Mouse (Mus musculus) left cerebral cortex, postnatal 10 days (tissue): ENCODE results near the gene Gm4763. TPM values are rescaled to one million over a fixed set of nuclear protein-coding genes. Genes with fewer than 3 reads are reported as not detected.

Source experiments
- DNase-seq, 2 experiments: peaks; one replicate each; pipeline ENCODE4 v3.0.0; 2021 to 2022; ENCODE audit warnings: low spot score in 2 of 2, mixed read lengths in 1 of 2; ENCODE audit errors: extremely low spot score in 1 of 2
- intact Hi-C: fragments of 180-260 bp; cut with DNase I; formaldehyde crosslinking; loops from one replicate; pipeline ENCODE4 v1.15.1; 2025
- total RNA-seq, 2 experiments: library from RNA; stranded (reverse); gene quantifications; 2 replicates each; pipeline ENCODE4 v1.2.3; 2021

Gm4763 gene
- total RNA-seq, 2 experiments from 2014 or later, result not detected

DNA sequence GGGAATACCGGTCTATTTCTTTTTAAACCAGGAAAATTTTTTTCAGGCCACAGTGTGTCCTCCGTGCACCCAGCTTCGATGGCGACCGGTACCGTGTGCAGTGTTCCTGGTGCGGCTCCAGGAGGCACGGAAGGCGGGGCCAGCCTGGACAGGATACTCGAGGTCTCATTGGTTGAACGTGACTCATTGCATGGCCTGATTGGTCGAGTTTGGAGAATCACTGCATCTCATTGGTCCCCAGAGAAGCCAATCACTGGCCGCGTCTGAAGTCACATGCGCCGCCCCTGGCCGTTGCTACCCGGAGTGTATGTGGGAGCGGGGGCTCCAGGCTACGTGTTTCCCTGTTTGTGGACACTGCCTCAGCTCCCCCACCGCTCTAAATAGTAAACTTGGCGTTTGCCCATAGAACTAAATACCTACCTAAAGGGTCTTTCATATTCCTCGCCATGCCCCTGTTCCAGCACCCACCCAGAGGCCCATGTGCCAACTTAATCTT is 54.7 kb downstream of the Gm4763 start:
- intact Hi-C loops, result no loop called here
- DNase-seq, result no peak

Other genes starting within 250 kb of the Gm4763 start
- gene Cadm4, start 244.9 kb downstream of the Gm4763 start, total RNA-seq, result 100 to 1,000 TPM; 305 to 320 TPM
- gene Zfp428, start 219.9 kb downstream of the Gm4763 start, total RNA-seq, result 10 to 100 TPM; 61.9 to 67.5 TPM
- gene AC161166.1, start 214.5 kb downstream of the Gm4763 start, total RNA-seq, result not detected
- gene Irgq, start 196.2 kb downstream of the Gm4763 start, total RNA-seq, result 100 to 1,000 TPM; 105 to 110 TPM
- not detected for gene Pinlyp, start 180.8 kb downstream of the Gm4763 start, total RNA-seq
- gene Xrcc1, start 180.6 kb downstream of the Gm4763 start, total RNA-seq, result 10 to 100 TPM; 32.5 to 41.2 TPM
- gene Ethe1, start 139.4 kb downstream of the Gm4763 start, total RNA-seq, result 10 to 100 TPM; 11.9 to 13.0 TPM
- gene Zfp575, start 139.3 kb downstream of the Gm4763 start, total RNA-seq, result 1 to 10 TPM; 7.7 to 8.3 TPM
- gene Phldb3, start 116.1 kb downstream of the Gm4763 start, total RNA-seq, result under 1 TPM; 0.41 to 0.54 TPM
- under 1 TPM; 0.47 to 0.57 TPM for gene Lypd3, start 90.4 kb downstream of the Gm4763 start, total RNA-seq
- not detected for gene Tex101, start 50.2 kb downstream of the Gm4763 start, total RNA-seq
- not detected for gene BC049730, start 17.7 kb downstream of the Gm4763 start, total RNA-seq
- gene Cd177, start 33.4 kb upstream of the Gm4763 start, total RNA-seq, result not detected
- gene Ceacam10, start 50.3 kb upstream of the Gm4763 start, total RNA-seq, result under 1 TPM in 1 of 2 experiments, not detected in 1; 0.41 TPM
- gene Gm9844, start 135.3 kb upstream of the Gm4763 start, total RNA-seq, result 1 to 10 TPM in 1 of 2 experiments, not detected in 1; 3.8 TPM
- gene Lypd4, start 143.0 kb upstream of the Gm4763 start, total RNA-seq, result not detected
- not detected for gene Dmrtc2, start 143.1 kb upstream of the Gm4763 start, total RNA-seq
- 100 to 1,000 TPM; 577 to 615 TPM for gene Rps19, start 157.5 kb upstream of the Gm4763 start, total RNA-seq
- under 1 TPM; 0.30 TPM for gene Cd79a, start 170.5 kb upstream of the Gm4763 start, total RNA-seq
- gene Arhgef1, start 176.0 kb upstream of the Gm4763 start, total RNA-seq, result 10 to 100 TPM; 88.1 to 89.2 TPM
- gene Gm4881, start 217.6 kb upstream of the Gm4763 start, total RNA-seq, result not detected
- 100 to 1,000 TPM; 293 to 300 TPM for gene Rabac1, start 245.8 kb upstream of the Gm4763 start, total RNA-seq